Mouse (Mus musculus) urinary bladder, adult 2 months (tissue): ENCODE measurements around the gene Sgip1. TPM values are rescaled to one million over a fixed set of nuclear protein-coding genes. Genes with fewer than 3 reads are reported as not detected.

Source experiments
- DNase-seq: peaks from one replicate; pipeline ENCODE4 v3.0.0; 2022; ENCODE audit warnings: low spot score
- polyA plus RNA-seq: library from polyadenylated mRNA; depleted of rRNA; stranded (reverse); fragments of >200 nt; gene quantifications from 2 replicates; pipeline ENCODE4 v1.2.3, GENCODE M21; 2012

The Sgip1 gene
- polyA plus RNA-seq, 1 experiment = 2.0 TPM

DNA sequence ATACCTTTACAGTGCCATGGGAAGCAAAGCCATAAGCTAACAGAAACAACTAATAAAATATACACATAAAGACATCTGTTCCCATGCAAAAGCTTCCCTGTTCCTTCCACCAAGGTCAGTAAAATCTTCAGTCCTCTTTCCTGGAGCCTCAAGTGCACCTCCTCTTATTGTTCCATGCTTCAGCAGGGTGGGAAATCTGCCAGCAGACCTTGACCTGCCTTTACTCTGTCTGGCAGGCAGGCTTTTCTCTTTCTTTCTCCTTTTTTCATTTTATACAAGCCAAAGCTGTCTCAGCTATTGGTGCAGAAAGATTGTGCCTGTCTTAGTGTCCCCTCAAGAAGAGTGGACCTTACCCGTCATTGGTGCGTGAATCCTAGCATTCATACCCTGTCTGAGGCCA, 154.8 kb downstream of the Sgip1 start:
- no peak for DNase-seq

DNA sequence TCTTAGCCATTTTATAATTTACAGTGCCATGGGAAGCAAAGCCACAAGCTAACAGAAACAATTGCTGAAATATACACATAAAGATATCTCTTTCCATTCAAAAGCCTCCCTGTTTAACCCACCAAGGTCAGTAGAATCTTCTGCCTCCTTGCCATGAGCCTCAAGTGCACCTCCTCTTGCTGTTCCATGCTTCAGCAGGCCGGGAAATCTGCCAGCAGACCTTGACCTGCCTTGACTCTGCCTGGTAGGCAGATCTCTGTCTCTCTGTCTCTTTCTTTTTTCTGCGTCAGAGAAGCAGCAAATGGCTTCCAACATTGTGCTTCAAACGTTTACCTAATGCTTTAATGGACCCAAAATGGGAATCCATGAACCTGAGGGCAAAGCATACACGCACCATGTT, 157.9 kb downstream of the Sgip1 start:
- DNase-seq = no peak

DNA sequence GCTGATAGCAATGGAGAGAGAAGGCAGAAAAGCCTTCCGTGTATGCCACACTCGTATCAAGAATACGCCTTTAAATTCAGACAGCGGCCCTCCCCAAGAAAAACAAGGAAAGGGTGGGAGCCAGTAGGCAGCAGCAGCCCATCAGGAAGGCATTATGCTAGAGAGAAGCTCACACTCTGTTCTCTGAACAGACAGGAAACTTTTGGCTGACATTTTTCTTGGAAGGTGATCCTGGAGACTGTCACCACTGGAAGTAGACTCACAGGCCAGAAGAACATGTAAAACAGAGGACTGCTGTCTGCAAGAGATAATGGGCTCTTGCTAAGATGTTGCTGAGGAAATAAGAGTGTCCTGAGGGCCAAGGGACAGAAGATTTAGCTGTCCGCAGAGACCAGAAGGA, 158.6 kb downstream of the Sgip1 start:
- no peak for DNase-seq

DNA sequence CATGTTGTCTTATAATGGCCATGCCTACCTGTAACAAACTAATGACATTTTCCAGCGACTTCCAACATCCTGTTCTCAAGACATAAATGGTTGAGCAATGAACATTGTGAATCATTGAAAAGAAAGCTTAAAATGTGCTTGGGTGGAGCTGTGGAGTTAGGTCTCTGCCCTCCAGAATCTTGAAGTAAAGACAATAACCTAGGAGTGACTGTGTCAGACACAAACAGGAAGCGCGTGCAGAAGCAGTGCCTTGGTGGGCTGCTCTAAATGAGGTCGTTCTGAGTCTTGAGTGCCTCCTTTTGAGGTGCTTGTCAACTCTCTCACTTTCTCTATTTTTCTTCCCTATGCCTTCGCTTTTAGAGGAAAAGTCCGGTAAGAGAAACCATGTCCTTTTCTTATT, 159.1 kb downstream of the Sgip1 start:
- no peak for DNase-seq

DNA sequence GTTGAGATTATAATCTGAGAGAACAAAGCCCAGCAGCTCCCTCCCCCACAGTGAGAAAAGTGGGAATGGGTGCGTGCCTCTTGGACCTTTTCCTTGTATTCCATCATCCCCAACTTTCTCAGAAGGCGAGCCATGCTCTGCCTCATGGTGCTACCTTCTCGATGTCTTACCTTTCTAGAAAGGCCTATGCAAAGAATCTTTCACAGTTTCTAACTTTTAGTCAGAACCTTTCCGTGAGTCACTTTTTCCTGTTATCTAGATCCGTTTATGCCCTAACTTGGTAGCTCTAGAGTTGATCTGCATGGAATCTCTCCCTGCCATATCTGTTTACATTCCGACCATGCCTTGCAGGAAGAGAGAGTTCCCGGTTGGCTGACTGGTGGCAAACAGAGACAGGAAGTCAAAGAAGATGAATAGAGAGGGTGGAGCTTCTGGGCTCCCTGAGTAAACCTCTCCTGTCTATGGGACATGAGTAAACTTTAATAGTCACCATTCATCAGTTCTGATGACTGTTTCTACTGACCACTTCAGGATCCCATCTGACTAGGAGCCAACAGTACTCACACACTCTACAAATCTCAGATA, 166.8 kb downstream of the Sgip1 start:
- DNase-seq = no peak

DNA sequence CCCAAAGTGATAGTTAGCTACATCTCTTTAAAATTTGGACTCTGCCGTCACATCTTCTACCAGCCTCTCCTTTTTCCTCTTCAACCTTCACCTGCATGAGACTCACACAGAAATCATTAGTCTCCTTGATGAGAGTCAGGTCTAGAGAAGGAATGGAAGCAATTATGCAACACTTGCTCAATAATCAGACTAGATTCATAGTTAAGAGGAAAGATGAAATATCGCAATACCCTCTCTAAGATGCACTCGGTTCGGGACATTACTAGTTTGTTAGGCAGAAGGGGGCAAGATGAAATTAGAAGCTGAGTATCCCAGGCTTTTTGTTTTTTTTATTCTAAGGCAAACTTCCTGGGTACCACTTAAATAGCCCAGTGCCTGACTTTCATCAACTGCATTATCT, 169.1 kb downstream of the Sgip1 start:
- no peak for DNase-seq

DNA sequence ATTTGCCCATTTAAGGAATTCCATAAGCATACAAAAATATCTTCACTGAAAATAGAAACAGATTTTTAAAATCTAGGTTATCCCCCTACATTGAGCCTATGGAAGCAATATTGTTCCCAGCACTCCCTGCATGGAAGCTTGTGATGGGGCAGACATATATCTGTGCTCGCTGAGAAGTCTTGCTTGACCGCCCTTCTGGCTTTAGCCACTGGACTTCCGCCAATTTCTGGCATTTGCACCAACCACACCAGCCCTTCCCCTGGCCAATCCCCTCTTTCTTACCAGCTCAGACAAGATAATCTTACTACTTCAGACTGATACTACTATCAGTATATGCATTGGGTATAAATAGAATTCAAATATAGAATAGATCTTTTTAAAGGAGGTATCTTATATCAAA, 172.1 kb downstream of the Sgip1 start:
- DNase-seq = no peak

DNA sequence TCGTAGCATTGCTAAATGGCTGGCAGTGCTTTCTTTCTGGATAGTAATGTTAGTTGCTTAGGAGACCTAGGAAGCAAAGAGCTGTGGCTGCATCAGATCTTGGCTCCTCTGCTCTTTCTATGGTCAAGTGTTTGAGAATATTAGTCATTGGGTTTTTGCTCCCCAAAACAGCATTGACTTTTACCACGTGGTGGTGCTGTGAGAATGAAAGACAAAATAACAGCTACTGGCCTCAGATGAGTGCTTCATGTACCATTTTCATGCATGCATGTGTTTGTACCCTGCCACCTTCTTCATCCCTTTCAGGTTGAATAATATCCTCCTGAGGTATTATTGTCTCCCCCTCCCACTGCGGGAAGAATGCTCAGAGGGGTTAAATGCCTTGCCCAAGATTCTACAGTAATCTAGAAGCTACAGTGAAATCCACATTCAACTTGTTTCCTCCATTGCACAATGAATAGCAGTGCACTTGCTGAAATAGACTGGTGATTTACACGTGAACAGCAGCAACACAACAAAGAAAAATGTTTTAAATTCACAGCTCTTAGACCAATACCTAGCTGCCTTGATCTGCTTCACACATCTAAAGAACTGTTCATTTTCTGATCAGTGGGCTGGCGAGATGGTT, 172.7 kb downstream of the Sgip1 start:
- no peak for DNase-seq

DNA sequence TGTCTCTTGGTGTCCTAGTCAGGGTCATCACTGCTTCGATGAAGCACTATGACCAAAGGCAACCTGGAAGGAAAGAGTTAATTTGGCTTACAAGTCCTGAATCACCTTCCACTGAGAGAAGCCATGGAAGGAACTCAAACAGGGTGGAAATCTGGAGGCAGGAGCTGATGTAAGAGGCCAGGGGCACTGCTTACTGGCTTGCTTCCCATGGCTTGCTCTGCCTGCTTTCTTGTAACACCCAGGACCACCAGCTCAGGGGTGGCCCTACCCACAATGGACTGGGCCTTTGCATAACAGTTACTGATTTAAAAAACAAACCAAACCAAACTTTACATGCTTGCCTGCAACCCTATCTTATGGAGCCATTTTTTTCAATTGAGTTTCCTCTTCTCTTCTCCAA, 177.1 kb downstream of the Sgip1 start:
- no peak for DNase-seq

GRCm38 (mm10) chr4:102929491-102929890, 188.4 kb downstream of the Sgip1 start:
- no peak for DNase-seq

GRCm38 (mm10) chr4:102930679-102931078, 189.6 kb downstream of the Sgip1 start:
- DNase-seq = no peak

- no peak for DNase-seq
These were observed 199.2 kb downstream of the Sgip1 start for GRCm38 (mm10) chr4:102940266-102940665.

GRCm38 (mm10) chr4:102940738-102941137, 199.6 kb downstream of the Sgip1 start:
- no peak for DNase-seq

DNA sequence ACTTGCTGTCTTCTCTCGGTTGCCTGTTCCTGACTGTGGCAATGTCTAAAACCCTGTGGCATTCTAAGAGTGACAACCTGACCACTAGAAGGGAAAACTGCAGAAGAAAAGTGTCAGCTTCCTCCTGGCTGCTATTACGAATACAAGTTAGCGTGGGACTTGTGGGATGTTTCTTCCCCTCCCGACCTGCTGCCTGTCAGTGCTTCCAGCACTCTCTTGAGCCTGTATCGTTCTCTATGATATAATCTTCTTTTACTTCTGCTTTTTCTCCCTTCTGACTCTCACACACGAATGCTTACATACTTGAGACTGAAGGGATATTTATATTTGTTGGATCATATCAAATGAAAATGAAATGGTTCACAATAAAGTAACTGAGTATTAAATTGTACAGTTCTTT, 203.2 kb downstream of the Sgip1 start:
- DNase-seq = no peak

DNA sequence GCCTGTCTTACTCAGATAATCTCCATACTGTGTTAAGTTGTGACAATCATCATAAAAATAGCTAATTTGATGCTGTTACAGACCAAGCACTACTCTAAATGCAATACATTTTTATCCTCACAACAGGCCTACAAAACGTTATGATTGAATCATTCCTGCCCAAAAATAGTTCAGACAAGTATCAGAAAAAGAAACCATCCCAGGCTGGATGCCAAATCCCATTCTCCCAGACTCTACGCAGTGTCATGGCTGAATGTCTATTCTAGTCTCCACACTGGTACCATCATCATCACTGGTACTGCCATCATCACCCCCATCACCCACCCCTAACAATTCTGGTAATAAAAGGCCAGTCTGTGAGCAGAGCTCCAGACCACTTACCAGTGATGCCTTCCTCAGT, 211.4 kb downstream of the Sgip1 start:
- DNase-seq = no peak

DNA sequence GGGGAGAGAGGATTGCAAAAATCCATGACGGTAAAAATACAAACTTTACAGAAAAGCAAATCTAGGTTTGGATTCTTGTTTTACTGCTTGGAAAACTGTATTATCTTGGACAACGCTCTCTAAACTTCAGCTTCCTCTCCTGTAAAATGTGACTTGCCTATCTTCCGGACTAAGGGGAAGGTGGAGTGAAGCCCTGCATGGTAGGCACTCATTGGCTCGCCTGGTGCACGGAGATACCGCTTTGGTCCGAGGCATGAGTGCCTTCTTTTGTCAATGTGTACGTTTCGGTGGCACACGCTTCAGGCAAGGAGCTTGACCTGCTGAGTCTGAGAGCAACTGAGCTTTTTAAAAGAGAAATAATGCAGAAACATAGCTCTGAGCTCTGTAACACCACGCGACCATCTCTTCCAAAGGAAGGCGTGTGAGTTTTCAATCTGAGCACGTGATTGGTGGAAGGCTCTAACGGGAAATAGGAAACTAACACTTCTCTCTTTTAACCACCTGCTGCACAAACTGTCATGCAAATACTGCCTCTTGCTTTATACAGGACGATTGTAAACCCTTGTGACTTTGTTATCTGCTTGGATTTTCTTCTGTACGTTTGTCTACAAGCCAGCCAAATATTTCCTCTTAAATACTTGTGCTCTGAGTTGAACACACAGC, 214.3 kb downstream of the Sgip1 start:
- DNase-seq = no peak

DNA sequence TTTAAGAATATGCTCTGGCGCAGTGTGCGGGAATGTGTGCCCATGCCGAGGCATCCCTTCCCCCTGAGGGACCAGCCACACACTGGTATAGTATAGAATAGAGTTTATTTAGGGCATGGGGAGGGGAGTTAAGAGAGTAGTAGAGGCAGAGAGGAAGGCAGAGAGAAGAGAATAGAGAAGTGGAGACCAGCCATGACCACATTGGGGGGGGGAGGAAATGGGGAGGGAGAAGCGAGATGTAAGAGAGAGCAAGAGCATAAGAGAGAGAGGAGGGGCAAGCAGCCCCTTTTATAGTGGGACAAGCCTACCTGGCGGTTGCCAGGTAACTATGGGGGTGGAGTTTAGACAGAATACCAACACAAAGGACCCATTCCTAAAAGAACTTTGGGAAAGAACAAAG, 218.3 kb downstream of the Sgip1 start:
- no peak for DNase-seq

DNA sequence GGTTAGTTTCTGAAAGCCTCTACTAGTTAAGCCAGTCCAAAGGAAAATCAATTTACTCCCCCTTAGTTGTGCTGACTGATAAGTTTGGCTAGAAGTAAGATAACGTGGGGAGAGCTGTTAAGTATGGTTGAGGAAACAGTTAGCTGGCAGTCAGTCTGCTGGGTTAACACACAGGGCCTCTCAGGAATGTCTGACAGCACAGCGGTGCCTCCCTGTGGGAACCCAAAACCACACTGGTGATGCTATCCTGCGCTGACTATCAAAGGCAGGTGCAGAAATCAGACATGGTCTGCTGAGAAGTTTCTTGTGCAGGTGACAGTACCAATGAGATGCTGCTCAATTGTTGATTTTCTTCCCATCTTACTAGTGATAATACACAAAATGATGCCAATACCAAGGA, 223.1 kb downstream of the Sgip1 start:
- no peak for DNase-seq

- DNase-seq = no peak
These were observed 226.7 kb downstream of the Sgip1 start for GRCm38 (mm10) chr4:102967811-102968210.

DNA sequence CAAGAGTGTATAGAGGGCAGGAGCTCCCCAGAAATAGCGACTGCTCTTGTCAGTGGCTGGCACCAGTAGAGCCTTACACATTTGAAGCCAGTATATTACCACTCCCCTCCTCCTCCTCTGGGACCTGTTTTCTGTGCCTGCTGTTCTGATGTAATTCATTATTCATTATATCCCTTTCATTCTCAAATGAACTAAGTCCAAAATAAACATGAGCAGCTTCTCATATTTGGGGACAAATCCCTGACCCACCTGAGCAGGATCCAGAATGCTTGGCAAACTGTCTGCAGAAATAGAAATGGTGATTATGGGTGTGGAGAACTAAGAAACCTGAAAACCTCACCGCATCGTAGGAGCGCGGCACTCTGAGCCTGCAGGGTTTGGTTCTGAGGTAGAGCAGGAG, 228.5 kb downstream of the Sgip1 start:
- DNase-seq = no peak

- DNase-seq = no peak
These were observed 230.1 kb downstream of the Sgip1 start for GRCm38 (mm10) chr4:102971159-102971558.

GRCm38 (mm10) chr4:102972071-102972470, 231.0 kb downstream of the Sgip1 start:
- no peak for DNase-seq

DNA sequence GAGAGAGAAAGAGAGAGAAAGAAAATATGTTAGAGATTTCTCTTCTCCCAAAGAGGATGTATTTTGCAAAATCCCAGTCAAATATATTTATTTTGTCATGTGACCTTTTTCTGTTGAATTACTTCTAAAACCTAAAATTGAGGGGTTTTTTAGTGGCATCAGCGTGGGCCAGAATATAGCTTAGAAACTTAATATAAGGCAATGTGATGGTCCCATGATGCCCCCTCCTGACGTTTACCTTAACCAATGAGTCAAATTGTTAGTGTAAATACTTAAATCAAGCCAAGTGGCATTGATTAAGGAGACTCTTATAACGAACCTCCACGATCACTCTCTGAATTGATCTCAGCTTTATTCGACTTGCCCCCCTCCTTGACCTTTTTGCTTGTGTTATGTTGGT, 233.1 kb downstream of the Sgip1 start:
- no peak for DNase-seq
